Mouse (Mus musculus): ENCODE measurements around the gene Gm128.
A peak's percentile ranks its signal among the peaks of the same experiment; 100 is the strongest.

Gene Gm128

DNA sequence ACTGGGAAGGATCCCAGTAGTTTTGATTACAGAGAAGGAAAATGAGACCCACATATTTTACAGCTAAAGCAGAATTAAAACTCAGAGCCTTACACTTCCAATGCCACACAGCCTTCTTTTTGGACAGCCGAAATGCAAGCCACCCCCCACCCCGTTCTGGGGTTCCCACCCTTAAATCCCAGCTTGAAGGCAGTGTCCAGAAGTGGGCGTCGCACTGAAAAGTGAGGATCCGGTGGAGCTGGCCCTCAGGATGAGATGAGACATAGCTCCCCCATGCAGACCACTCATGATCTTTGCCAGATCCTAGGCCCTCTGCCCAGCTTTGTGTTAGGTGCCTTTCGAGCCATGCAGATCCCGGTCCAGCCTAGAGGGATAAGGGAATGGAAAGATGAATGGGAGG is at the start of gene Gm128:
TSS of gene Gm128 (minus strand) at position 101 of the 400 bp plus-strand sequence.
- no peak for DNase-seq (ENCODE audit: low read depth, low spot score)

DNA sequence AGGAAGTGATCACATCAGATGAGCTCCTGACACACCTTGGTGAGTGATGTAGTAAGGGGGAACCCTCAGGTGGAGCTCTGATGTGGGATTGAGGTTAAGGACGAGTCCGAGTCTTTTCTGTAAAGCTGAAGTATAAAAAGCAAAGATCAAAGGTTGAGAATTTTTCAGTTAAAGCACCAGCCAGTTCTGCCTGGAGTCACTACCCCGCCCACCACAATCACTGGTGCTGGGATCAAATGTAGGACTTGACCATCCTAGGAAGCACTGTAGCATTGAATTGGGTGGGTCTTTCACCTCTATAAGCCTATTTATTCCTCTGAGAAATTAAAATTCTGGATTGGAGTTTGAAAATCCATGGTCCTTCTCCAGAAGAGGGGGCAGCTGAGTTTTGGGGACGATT is 49.6 kb upstream of the Gm128 start:
- DNase-seq (ENCODE audit: low read depth, low spot score): no peak

DNA sequence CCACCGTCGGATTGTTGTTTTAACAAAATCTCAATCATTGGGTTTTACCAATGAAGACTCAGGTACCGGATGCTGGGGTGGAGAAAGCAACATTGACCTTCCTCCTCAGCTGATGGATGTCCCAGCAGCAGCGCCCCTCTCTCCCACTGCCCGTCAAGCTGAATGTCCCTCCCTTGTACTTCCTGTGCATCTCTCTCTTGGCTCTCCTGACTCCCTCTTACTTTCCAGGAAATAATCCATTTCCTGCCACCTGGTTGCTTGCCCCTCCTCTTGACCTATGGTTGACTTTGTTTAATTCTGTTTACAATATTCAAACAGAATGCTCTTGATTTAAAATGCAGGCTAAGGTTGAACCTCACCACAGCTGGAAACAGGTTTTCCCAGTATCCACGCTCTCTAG is 48.8 kb upstream of the Gm128 start:
- no peak for DNase-seq (ENCODE audit: low read depth, low spot score)

DNA sequence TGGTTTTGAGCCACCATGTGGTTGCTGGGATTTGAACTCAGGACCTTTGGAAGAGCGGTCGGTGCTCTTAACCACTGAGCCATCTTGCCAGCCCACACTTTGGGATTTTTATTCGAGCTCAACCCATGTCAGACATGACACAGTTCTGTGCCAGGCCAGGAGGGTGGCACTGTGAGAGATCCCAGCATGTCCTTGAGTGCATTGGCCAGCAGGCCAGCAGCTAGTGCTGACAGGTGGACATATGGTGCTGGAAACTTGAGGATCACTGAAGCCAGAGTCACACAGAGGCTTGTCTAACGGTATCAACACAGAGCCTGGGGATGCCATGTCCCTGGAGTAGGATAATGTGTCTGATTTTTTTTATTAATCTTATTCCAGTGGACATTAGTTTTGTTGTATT is 48.0 kb upstream of the Gm128 start:
- no peak for DNase-seq (ENCODE audit: low read depth, low spot score)

DNA sequence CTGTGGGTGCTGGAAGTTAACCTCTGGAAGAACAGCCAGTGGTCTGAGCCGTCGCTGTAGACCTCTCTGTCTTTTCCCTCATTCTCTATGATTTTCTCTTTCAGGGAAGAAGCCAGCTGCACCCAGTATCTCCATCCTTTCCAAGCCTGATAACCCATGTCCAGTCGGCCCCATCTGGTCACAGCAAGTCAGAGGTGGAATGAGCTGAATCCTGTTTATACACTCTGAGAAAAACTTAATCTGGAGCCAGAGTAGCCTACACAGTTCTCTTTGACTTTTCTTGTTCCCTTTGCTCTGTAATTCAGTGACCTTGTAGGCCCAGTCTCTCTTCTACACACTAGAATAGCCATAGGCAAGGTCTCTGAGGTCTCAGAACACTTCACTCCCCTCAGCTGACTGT is 46.1 kb upstream of the Gm128 start:
- no peak for DNase-seq (ENCODE audit: low read depth, low spot score)

DNA sequence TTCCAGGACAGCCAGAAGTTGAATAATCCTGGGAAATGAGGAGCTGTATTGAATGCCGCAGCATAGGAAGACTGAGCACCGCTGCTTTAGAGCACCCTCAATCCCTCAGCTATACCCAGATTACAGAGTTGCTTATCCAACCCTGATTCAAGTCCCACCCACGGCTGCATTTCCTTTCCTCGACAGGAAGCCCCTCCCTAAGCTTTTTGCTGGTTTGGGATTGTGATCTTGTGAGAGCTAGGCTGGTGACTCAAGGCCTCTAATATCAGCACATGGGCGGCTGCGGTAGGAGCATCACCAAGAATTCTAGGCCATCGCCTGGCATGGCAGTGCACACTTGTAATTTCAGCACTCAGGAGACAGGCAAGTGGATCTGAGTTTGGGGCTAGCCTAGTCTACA is 45.1 kb upstream of the Gm128 start:
- DNase-seq (ENCODE audit: low read depth, low spot score): no peak

DNA sequence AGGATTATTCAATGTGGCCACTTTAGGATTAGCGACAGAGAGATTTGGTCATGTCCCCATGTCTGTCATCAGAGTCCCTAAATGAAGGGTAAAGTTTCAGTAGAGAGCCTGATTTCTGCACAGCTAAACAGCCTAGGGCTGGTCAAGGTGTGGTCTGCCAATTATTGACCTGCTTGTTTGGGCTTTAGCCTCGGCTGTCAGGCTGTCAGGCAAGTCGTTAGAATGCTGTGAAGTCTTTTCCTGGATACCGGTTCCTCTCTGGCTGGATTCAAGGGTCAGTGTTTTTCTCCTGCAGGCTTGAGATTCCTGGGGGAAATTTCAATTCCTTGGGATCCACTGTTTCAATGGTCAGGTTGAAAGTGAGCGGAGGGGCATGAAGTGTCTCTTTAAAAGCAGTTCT is 44.6 kb upstream of the Gm128 start:
- no peak for DNase-seq (ENCODE audit: low read depth, low spot score)

DNA sequence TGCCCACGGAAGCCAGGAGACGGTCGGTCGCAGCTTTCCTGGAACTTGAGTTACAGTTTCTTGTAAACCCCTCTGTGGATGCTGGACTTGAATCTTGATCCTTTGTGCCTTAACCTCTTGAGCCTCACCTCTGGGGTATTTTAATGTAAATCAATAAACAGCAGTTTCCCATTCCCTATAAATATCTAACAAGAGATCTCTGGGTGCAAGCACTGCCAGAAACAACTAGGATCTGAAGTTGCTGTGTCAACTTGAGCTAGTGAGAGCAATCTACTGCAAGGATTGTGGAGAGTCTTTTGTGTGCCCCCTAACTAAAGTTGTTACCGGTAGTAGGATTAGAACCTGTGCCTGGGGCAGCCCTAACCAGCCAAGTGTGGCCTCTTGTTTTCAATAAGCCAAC is 44.0 kb upstream of the Gm128 start:
- DNase-seq (ENCODE audit: low read depth, low spot score): no peak

DNA sequence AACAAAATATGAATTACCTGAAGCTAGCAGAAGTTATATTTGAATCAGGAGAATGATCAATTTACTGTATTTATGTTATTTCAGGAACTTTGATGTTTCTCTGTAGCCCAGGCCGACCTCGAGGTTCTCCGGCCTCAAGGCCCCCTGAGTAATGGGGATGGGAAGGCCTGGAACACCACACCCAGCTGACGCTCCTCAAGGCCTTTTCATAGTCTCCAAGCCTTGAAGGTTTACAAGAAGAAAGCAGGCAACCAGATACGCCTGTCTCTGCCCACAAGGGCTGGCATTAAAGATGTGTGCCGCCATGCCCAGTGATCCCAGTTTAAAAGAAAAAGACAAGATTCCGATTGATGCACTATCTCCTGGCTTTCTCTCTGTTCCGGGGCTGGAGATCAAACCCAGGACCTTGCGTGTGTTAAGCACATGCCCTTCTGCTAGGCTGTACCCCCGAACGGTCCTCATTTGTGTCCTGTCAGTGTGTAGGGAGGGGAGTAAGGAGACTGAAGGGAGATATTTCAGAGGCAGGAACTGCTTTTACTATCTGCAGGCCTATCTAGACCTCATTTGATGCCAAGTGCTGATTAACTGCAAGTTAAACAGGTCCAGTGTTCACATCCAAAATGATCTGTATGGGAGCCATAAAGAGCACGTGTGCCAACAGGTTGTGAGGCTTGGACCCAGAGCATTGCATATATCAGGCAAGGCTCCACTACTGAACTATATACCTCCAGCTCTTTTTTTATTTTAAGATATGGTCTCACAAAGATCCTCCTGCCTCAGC is 43.3 kb upstream of the Gm128 start:
- DNase-seq (ENCODE audit: low read depth, low spot score): no peak

DNA sequence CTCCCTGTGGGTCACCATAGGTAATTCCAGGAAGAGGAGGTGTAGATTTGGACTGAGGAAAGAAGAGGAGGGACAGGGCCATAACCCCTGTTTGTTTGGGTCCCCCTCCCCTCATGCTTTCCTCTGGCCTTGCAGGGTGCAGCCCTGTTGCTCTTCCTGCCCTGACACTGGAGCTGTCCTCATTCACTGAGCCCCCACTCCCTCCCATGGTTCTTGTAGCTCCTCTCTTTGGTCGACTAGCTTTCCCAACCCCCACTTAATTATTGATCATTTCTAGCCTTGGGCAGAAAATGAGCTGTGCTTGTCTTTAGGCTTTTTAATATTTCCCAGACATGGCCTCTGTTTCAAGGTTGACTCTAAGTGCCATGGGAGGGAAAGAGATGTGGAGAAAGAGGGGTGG is 42.7 kb upstream of the Gm128 start:
- no peak for DNase-seq (ENCODE audit: low read depth, low spot score)

DNA sequence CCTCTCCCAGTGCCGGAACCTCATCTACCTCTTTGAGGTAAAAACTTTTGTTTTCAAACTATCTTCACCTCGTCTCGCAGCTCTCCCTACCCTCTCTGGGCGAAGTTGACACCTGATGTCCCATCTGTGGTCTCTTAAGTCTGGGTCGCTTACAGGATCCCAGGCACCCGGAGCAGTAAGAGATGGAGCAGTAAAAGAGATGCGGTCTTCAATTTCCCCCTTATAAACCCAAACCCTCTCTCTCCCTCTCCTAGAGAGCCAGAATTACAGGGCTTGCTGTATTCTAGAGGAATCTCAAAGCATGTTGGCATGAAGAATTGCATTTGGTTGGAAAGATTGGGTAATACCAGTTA is 42.2 kb upstream of the Gm128 start:
- DNase-seq (ENCODE audit: low read depth, low spot score): no peak

DNA sequence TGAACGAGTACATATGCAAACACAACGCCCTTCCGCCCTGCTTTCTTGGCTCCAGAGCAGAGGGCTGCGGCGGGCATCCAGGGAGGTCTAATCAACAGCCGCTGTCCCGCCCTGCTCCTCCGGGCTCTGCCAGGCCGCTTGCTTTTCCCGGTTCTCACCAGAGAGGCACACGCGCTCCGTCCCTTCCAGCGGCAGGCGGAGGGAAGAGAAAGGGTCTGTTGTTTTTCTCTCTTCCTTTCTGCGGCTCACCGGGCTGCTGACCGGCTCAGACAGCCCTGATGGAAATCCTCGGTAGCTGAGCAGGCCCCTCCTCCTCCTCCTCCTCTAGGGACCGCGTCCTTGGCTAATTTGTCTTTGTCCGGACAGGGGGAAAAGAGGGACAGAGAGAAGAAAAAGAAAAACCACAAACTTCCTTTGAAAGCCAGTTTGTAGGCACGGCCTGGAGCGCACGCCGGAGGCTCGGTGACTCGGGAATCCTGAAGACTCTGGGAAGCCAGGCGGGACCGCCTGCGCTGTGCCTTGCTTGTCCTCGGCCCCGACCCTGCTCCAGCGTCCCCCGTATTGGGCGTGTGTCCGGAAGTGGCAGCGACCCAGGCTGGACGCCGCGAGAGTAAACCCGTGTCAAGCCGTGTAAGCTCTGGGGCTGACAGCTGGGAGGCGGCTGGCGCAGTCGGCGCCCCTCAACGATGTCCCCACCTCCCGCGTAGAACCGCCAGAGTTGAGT is 41.6 kb upstream of the Gm128 start:
- DNase-seq (ENCODE audit: low read depth, low spot score): peak; percentile 83

DNA sequence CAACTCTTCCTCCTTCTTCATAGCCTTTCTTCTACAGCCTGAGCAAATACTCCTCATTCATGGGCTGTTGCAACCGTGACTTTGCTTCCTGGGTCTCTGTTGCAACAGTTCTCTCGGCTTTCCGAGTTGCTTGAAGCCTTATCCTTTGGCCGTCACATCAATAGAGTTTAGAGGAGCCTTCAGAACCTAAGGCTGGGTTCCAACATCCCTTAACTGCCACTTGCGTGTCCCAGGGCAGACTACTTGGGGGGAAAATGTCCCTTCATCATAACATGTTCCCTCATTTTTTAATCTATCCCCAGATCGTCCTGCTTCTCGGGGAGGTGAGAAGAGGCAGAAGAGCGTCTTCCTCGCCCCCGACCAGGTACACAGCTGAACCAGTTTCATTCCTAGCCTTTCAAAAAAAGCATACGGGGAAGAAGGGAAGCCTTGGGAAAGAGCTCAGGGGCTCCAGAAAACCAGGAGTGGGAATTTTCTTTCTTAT is 41.0 kb upstream of the Gm128 start:
- peak; percentile 19 for DNase-seq (ENCODE audit: low read depth, low spot score)

DNA sequence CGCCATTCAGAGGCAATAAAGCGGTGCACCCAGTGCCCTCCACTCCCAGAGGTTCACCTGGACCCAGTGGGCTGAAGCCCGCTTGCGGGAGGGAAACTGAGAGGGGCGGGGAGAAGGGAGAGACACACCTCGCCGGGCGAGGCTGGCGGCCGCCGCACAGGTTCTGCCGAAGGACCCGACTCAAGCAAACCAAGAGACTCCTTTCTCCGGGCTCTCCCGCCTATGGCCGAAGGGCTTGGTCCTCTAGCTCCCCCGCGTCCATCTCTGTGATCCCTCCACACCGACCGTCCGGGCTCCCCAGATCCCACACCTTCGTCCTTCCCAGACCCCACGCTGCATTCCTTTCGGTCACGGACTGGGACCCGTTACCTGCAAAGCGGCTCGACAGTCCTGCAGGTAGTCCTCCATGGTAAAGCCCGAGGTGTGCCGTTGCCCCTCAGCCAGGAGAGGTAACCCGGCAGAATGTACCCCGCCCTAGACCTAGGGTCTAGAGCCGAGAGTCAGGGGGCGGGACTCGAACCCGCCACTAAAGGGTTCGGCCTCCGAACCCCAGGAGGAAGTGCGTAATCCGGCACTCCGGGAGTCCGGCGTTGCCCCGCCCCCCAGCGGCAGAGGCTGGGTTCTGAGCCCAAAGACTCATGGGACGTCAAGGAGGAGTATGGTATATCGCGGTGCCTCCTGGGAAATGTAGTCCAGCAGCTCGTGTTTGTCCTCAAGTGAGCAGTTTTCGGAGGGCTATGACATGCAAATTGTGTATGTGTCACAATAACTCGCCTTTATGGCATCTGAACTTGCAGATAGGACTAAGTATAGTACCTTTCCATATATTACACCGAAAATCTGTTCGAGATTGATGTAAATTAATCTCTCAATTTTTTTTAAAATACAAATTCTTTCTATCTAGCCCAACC is 40.1 kb upstream of the Gm128 start, which contains the start of the genes Mindy1 and Prune1:
TSS of gene Mindy1 (plus strand) at position 130 of the 911 bp plus-strand sequence.
TSS of gene Prune1 (minus strand) at position 861 of the 911 bp plus-strand sequence.
- DNase-seq (ENCODE audit: low read depth, low spot score): peak; percentile 99

DNA sequence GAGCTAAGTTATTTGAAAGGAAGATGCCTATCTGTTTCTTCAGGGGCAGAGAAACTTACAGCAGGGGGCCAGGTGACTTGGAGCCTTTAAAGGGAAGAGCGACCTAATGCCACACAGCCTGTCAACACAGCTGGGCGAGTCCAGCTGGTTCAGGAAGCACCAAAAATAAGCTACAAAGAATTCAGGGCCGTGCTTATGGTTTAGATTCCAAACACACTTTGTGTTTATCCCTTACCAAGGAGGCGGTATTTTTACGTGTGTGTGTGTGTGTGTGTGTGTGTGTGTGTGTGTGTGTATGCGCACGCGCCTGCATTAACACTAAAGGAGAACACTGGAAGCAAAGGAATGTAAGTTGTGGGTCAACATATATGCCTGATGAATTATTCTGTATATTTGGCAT is 39.3 kb upstream of the Gm128 start:
- DNase-seq (ENCODE audit: low read depth, low spot score): peak; percentile 16

DNA sequence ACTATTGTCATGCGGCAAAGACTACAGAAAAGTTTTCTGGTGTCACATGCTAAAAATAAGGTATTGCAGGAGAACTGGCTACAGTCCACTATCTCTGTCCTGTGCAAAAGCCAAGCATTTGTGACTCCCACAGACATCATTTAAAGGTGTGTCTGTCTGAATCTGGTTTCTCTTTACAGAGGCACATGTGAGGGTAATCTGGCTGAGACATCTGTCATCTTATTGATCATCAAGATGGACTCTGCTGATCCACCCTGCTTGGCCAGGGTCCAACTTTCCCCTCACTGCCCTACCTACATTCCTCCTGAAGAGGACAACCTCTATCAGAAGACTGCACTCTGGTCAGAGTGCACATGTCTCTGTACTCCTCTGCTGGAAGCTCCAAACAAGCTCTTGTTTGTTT is 35.8 kb upstream of the Gm128 start:
- DNase-seq (ENCODE audit: low read depth, low spot score): no peak

DNA sequence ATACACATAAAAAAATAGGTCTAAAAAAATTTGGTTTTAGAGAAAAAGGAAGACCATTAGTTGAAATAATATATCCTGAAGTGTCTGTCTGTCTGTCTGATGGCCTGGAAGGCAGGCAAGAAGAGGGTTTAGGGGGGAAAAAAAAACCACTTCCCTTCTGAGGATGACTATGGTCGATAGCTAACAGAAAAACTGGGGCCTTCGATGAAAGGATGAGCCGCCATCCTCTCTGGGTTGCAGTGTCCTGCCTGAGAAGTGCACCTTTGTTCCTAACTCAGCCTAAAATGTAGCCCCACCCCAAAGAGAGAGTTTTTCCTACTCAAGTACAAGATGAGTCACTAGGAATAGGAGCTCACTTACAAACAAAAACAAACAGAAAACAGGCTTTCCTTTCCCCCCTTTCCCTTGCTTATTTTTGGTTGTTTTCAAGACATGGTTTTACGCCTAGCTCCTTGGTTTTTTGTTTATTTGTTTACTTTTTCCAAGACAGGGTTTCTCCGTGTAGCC is 35.1 kb upstream of the Gm128 start:
- no peak for DNase-seq (ENCODE audit: low read depth, low spot score)

DNA sequence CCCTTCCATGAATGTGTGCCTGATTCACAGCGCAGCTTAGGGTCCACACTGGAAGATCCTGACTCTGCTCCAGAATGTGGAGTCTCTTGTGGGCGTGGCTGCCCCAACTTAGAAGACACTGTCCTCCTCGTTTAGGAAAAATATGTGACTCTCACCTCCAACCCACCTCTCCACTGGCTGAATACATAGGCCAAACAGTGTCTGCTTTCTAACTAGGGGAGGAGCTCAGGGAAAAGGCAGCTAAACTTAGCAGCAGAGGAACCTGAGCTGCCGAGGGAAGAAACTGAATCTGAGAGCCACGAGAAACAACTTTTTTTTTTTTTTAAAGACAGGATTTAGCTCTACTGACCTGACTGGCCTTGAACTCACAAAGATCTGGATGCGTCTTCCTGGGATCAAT is 33.8 kb upstream of the Gm128 start:
- no peak for DNase-seq (ENCODE audit: low read depth, low spot score)

DNA sequence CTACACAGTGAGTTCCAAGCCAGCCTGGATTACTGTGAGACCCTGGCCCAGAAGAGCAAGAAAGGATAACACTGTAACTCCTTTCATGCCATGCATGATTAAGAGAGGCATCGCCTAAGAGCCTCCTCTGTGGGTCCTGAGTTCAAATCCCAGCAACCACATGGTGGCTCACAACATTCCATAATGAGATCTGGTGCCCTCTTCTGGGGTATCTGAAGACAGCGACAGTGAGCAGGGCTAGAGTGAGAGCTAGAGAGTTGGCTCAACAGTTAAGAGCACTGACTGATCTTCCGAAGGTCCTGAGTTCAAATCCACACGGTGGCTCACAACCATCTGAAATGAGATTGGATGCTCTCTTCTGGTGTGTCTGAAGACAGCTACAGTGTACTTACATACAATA is 33.1 kb upstream of the Gm128 start:
- DNase-seq (ENCODE audit: low read depth, low spot score): no peak

DNA sequence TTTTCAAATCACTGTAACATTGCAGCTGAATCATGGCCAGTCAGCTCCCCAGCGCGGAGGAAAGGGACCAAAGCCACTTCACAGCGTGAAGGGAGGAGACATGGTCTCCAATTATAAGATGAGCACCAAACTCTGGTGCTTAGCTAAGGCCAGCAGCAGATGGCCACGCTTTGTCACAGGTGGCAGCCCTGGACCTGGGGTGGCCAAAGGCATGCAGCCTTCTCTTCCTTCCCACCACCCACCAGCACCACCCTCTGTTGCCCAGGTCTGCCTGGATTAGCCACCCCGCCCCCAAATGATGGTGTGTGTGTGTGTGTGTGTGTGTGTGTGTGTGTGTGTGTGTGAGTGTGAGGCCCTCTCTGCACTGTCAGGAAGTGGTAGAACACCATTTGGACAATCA is 32.1 kb upstream of the Gm128 start:
- no peak for DNase-seq (ENCODE audit: low read depth, low spot score)

DNA sequence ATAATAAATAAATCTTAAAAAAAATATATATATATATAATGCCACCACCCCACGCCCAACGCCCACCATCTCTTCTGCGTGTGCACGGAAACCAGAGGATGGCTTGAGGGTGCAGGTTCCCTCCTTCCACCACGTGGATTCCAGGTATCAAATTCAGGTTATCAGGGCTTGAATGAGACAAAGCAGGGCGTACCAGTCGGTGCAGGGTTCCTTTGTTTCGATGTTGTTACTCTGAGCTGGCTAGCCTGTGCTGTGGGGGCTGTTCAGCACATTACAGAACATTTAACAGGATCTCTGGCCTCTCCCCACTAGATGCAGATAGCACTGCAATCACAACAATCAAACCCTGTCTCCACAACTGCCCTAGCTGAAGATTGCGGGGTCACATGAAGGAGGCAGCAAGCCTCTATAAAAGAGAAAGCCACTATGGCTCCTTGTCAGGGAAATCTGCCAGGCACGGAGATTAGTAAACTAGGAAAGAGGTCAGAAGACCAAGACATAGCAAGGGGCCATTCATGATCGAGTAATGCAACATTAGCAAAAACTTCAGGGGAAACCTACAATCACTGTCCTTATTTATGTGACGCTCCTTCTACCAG is 29.5 kb upstream of the Gm128 start:
- DNase-seq (ENCODE audit: low read depth, low spot score): no peak
